Mouse (Mus musculus) T-cell, adult 2 months (primary cell): Measurements from ENCODE around the gene Lrp2.
"Not testable (repeated sequence)": the region's sequence is repeated elsewhere in the genome, so short reads cannot be mapped to it uniquely, and the experiment has no call there.

Source experiments
- DNase-seq: peaks from one replicate; pipeline ENCODE4 v3.0.0; 2022; ENCODE audit warnings: low spot score

Gene Lrp2

GRCm38 (mm10) chr2:69582861-69583260 is 3.0 kb downstream of the Lrp2 start:
- DNase-seq, result no peak

GRCm38 (mm10) chr2:69582068-69582467 is 3.8 kb downstream of the Lrp2 start:
- not testable (repeated sequence) for DNase-seq

GRCm38 (mm10) chr2:69580091-69580490 is 5.8 kb downstream of the Lrp2 start:
- DNase-seq, result no peak

- DNase-seq, result no peak
Measured at GRCm38 (mm10) chr2:69578206-69578605, 7.7 kb downstream of the Lrp2 start.

GRCm38 (mm10) chr2:69576531-69576930 is 9.3 kb downstream of the Lrp2 start:
- no peak for DNase-seq

- DNase-seq, result no peak
Measured at GRCm38 (mm10) chr2:69574934-69575333, 10.9 kb downstream of the Lrp2 start.

GRCm38 (mm10) chr2:69574261-69574660 is 11.6 kb downstream of the Lrp2 start:
- no peak for DNase-seq

- no peak for DNase-seq
Measured at GRCm38 (mm10) chr2:69573733-69574054, 12.2 kb downstream of the Lrp2 start.

DNA sequence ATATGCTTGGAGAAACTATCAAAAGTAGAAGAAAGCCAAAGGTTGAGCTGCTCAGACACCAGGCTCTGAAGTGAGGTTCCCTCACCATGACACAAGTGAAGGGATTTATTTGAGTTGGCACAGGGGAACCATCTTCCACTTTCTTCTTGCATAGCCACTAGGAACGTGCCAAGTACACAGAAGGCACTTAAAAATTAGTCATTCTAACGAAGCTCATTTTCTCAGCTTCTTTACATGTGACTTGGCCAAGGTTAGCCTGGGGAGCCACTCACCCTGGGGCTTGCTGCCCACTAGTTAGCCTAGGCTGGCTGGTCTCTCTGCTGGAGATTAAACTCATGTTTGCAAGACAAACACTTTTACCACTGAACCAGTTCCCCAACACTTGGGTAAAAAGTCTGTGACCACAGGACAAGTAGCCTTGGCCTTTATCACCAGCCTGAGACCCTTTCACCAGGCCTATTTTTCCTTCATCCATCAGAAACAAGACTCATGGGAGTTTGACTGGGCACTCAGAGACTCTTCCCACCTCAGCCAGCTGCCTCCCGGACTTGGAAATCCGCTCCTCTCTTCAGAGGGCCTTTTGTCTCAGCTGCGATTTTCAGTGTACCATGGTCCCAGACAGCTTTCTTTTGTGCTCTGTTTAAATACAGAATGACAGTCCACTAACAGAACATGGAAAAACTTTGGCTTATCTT is 12.7 kb downstream of the Lrp2 start:
- no peak for DNase-seq

- DNase-seq, result no peak
Measured at GRCm38 (mm10) chr2:69570556-69570955, 15.3 kb downstream of the Lrp2 start.

- no peak for DNase-seq
Measured at GRCm38 (mm10) chr2:69566281-69566680, 19.6 kb downstream of the Lrp2 start.

GRCm38 (mm10) chr2:69563492-69563891 is 22.4 kb downstream of the Lrp2 start:
- no peak for DNase-seq

- no peak for DNase-seq
Measured at GRCm38 (mm10) chr2:69562761-69563160, 23.1 kb downstream of the Lrp2 start.

DNA sequence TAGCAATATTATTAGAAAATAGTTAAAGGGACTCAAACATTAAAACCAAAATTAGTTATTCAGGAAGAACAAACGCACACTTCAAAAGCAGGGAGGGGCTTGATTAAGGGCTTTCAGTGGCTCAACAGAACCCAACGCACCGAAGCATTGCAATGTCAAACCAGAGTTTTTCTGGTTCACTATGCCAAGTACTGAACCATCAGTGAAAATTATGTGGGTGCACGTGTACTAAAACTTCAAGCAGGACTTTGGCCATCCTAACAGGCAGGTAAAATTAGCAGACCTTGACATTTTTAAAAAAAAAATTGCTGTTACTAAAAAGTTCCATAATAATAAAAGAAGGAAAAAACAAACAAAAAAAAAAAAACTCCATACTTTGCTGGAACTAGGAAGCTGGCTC is 25.6 kb downstream of the Lrp2 start:
- DNase-seq, result no peak

- DNase-seq, result no peak
Measured at GRCm38 (mm10) chr2:69559380-69559779, 26.5 kb downstream of the Lrp2 start.

GRCm38 (mm10) chr2:69556686-69557085 is 29.2 kb downstream of the Lrp2 start:
- no peak for DNase-seq

DNA sequence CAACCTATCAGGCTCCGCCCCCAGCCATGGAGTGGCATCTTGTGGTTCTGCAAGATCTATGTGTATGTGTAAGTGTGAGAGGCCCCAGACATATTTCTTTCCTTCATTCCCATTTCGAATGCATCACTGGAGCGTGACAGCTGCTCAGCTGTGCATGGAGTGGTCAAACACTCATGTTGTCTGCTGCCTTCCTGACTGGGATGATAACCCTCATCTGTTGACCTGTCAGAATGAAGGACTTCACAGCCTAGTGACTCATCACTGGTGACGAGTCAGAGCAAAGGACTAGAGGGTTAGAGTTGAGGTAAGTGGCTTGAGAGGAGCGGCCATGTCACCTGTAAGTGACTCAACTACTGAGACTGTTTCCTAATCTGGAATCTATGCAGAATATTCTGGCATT is 34.2 kb downstream of the Lrp2 start:
- no peak for DNase-seq

DNA sequence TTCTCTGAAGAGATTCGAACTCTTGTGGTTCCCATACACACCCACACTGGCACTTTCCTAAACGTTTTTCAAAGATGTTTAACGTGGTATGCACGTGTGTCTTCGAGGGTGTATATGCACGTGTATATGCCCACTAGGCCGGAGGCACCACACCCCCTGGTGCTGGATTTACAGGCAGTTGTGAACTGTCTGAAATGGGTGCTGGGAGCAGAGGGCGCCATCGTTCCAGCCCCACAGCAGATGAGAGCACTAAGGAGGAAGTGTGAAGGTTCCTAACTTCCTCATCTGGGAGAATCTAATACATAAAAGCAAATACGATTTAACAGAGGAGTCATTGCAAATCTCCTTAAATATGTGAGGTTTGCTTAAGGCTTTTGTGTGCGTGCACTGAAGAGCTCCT is 39.0 kb downstream of the Lrp2 start:
- DNase-seq, result no peak

- DNase-seq, result no peak
Measured at GRCm38 (mm10) chr2:69536018-69536417, 49.8 kb downstream of the Lrp2 start.

GRCm38 (mm10) chr2:69531528-69532055 is 54.3 kb downstream of the Lrp2 start:
- no peak for DNase-seq

GRCm38 (mm10) chr2:69530691-69531527 is 55.0 kb downstream of the Lrp2 start:
- no peak for DNase-seq

DNA sequence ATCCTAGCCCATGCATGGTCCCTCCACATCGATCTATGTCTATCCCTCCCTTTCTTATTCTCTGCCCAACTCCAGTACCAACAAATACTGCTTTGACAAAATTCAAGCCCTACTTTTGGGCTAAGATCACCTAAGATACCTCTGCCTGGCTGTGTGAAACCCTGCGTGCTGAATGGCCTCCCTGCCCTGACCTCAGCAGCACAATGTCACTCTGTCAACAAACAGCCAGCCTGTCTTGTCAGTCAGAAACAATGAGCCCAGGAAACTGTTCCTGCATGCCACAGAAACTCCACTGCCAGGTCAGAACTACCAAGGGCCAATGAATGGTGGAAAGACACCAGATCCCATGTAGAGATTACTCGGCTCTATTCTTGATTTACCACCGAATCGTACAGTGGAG is 55.7 kb downstream of the Lrp2 start:
- DNase-seq, result no peak

DNA sequence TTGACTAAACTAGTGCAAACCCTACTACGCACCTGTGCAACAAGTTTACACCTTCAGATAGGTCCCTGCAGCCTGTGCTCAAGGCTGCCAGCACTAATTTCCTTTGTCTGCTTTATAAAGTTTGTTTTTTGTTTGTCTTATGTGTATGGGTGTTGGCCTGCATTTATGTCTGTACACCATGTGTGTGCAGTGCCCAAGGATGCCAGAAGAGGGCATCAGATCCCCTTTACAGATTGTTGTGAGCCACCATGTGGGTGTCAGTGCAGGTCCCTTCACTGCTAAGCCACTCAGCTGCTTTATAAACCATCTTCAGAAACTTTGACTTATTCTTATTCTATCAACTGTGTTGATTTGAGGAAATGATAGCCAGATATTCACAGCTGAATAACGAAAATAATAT is 65.6 kb downstream of the Lrp2 start:
- DNase-seq, result no peak
